Mouse (Mus musculus) heart, adult 18-20 months (tissue): ENCODE data around the gene Mtf1. TPM values are rescaled to one million over a fixed set of nuclear protein-coding genes. Genes with fewer than 3 reads are reported as not detected.

ENCODE experiments used
- DNase-seq, 2 experiments: peaks; one replicate each; pipeline ENCODE4 v3.0.0; 2021 to 2022; ENCODE audit warnings: mixed read lengths in 1 of 2
- total RNA-seq, 2 experiments: library from RNA; stranded (reverse); gene quantifications; 2 replicates each; pipeline ENCODE4 v1.2.3; 2021

Gene Mtf1
- total RNA-seq, 2 experiments from 2014 or later = 15.0 to 15.1 TPM

DNA sequence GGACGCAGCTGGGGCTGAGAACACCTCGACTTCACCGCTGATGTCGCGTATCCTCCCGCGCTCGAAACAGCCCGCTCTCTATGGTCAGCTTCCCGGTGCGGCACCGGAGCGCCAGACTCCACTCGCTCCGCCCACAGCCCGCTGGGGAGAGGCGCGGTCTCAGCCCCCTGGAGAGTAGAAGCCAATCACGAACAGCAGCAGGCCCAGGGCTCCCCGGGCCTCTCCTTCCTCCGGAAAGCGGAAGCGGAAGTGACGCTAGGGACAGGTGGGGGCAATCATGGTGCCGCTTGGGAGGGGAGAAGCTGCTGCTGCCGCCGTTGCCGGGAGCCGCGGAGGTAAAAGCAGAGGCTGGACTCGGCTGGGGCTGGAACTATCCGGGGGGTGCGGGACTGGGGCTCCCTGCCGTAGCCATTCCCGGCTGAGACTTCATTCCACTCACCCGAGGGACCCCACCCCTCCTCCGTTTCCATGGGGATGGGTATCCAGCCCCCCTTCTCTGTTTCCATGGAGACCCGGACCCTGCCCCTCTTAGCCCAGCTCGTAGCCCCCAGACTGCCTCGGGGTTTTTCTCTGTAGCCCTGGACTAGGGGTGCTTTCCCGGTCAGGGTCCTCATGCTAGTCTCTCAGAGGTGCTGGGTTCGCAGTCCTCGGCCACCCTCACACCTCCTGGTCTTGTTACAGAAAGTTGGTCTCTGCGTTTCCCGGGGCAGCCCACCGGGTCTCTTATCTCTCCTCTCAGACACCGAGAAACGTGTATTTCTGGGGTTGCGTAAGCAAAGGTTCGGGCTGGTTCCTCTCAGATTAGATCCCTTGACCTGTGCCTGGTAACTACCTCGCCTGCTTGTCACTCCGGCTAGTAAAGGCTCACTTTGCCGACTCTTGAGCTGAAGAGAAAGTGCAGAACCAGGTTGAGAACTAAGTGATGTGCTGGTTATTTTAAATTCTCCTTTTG lies 681 bp downstream of the Mtf1 start:
- peak; percentile 98 for DNase-seq

DNA sequence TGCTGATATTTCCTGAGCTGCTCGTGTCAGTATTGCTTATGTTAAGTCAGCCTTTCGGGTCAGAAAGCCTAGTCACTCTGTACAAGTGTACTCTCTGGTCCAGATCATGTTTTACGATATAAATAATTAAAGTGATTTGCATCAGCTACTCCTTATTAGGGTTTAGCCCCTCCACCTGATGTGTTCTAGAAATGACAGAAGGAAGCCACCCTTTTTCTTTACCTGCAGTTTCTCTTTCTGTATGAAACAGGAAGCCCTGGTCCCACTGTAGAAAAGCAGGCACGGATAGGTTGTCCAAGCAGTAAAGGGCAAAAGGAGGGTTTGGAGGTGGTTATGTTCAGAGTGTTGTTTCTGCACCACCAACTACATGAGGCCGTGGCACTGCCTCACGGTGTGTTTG lies 1.5 kb downstream of the Mtf1 start:
- DNase-seq = no peak

DNA sequence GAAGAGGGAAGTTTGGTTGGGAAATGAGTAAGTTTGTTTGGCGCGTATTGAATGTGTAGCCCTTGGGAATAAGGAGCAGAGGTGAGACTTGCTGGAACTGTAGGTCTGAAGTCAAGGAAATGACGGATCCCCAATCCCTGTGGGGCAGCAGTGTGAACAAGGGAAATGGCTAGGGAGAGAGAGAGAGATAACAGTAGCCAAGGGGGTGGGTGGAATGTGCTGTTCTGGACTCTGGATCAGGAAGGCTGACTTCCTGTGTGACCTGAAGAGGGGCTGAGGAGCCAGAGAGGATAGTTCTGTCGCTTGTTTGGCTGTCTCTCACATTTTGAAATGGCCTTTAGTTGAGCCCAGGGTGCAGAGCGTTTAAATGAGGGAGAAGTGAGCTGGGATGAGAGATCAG lies 6.6 kb downstream of the Mtf1 start:
- DNase-seq = peak in 1 of 2 experiments; percentile 42

DNA sequence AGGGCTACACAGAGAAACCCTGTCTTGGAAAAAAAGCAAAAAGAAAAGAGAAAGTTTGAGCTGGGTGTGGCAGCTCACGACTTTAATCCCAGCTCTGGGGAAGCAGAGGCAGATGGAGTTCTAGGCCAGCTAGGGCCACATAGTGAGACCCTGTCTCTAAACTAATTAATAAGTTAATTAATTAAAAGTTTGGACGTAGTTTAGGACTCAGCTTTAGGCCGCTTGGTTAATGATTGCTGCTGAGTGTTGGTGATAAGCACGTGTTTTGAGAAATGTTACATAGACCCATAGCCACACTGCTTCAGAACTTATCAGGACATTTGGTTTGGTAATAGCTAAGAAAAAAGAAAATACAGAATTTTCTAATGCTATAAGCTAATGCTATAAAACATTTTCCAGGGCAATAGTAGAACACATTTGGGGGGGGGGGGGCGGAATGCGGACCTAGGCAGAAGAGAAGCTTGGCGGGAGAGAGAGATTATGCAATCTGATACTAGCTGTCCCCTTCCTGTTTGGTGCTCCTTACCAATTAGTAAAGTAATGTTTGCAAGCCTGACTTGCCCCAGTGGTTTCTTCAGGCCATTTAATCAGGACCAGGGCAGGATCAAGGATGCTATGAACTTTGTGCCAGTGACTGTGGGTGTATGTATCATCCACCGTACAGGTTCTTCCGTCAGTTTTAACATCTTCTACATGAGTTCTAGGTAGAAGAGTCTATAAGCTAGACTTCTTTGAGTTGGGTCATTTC lies 7.4 kb downstream of the Mtf1 start:
- DNase-seq = no peak

DNA sequence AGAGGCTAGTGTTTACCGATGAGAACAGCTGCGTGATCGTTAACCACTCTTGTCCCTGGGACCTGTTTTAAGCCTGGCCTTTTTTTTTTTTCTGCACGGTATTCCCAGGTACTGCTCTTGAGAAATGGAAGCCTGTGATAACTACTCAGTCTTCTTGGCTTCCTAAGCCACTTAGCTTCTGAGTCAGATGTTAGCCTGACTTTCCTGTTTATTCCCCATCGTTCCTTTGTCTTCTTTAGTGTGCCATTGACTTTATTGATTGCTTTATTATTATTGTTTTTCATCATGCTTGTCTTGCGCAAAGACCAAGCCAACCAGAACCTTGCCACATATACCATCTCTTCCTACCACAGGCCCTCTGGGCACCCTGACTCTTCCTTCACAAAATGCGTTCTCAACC lies 8.2 kb downstream of the Mtf1 start:
- DNase-seq = no peak

DNA sequence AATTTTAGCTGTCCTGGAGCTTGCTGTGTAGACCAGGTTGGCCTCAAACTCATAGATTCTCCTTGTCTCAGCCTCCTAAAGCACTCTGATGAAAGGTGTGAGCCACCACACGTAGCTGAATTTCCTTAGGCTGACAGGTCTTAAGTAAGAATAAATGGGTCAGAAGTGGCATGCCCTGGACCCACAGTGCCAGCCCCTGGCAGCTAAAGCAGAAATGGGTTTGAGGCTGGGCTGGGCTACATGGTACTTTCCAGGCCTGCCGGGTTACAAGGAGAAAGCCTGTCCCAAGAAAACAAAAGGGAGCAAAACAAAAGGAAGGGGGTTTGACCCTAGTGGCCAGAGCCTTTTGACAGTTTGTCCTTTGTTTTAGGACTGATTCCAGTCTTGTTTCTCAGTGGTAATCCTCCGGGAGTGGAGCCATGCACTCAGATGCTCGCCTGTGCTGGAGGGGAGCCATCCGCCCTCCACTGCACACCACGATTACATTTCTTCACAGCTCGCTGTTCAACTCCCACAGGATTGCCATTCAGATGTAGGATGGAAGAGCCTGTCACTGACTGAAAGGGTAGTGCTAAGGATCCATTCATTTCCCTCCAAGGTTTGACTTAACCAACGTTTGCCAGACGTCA lies 9.6 kb downstream of the Mtf1 start:
- peak in 1 of 2 experiments; percentile 12 for DNase-seq

DNA sequence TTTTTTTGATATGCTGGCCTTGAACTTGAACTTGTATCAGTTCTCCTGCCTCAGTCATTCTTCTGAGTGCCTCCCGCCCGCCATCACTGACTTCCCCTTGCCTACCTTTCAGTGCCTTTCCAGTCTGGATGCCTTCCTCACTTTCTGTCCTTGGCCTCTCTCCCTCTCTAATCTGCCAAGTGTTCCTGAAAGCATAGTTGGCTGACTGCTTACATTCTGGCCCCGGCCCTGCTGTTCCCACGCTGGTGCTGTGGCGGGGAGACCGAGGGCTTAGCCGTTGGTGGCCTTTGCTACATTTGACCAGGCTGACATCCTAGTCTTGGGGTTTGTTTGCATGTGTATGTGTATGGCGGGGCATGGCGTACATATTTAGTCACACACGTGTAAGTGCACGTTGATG lies 14.0 kb downstream of the Mtf1 start:
- peak; percentile 42 to 49 for DNase-seq

DNA sequence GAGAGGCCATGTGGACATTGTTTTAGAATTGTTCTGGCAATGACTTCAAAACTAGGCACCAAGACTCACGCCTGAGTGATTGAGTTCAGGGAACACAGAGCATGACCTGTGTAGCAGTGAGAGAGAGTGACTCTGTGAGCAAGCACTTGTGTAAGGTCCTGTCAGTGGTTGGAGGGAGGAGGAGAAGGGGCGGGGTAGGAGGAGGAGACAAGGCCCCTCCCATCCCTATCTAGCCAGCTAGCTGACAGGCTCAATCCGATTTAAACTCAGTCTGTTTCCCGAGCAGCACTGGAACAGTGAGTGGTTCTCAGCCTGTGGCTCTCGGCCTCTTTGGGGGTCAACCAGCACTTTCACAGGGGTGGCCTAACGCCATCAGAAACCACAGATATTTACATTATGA lies 15.9 kb downstream of the Mtf1 start:
- peak; percentile 67 for DNase-seq

DNA sequence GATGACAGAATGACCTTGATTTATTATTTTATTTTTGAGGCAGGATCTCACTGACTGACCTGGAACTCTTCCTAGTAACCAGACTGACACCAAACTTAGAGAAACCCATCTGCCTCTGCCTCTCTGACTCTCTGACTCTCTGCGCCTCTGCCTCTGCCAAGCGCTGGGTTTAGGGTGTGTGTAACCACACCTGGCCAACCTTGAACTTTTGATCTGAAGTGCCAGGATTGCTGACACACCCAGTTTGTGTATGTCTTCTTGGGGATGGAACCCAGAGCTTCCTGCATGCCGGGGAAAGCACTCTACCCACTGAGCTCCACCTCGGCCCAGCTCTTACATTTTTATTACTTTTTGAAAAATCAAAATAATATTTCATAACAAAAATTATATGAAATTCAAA lies 16.9 kb downstream of the Mtf1 start:
- no peak for DNase-seq

DNA sequence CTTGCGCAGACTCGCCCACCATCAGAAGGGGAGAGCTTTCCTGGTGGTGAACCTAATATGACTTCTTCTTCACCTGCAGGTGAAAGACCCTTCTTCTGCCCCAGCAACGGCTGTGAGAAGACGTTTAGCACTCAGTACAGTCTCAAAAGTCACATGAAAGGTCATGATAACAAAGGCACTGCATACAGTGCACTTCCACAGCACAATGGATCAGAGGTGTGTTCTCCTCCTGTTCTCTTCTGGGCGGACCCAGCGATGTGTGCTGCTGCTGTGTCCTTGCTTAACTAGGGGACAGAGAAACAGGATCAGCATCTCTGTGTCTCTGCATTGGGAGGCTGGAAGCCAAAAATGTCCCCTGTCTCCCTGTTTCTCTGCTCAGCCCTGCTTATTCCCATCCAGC lies 23.1 kb downstream of the Mtf1 start:
- no peak for DNase-seq

DNA sequence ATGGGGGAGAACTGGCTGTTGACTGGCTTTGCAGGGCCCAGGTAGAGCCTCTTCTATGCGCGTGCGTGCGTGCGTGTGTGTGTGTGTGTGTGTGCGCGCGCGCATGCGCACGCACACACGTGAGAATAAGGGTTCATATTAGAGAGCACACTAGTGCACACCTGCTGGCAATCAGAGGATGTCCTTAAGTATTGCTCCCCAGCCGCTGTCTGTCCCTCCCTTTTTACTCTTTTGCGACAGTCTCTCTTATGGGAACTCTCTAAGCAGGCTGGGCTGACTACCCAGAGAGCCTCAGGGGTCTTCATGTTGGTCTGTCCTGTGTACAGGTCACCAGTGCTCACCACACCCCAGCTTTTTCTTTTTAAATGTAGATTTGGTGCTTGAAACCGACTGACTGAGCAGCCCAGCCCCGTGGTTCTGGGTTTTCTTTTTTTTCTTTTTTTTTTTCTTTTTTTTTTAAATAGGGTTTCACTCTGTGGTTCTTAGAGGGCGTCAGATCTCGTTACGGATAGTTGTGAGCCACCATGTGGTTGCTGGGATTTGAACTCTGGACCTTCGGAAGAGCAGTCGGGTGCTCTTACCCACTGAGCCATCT lies 23.6 kb downstream of the Mtf1 start:
- DNase-seq = no peak

DNA sequence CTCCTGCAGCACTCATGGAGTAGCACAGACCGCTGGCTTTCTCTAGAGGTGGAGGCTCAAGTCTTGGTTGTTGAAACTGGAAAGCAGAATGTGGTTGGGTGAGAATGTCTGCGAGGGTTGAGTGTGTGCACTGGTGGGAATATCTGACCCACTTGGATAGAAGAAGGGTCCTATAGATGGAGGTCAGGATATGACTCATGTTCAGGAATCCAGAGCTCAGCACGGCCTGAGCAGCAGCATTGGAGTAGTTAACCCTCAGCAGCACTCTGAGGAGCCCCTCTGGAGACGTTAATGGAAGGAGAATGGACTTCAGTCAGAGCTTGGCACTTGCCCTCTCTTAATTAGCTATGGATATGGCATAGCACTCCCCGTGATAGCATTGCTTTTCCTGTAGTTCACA lies 27.8 kb downstream of the Mtf1 start:
- no peak for DNase-seq

DNA sequence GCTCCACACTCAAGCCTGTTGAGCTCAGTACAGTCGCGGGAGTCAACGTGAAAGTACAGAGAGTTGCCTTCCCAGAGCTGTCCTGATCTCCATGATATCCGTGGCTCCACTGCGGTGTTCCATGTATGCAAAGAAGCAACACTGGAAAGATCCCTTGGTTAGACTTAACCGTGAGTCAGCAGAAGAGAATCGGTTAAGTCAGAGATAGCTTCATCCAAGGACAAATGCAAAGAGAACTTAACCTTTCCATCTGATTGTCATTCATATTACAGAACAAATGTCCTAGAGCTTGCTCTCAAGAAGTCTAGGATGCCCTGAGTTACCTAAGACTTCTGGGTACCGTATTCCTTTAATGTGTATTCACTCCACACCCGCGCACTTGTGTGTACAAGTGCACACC lies 30.9 kb downstream of the Mtf1 start:
- no peak for DNase-seq

DNA sequence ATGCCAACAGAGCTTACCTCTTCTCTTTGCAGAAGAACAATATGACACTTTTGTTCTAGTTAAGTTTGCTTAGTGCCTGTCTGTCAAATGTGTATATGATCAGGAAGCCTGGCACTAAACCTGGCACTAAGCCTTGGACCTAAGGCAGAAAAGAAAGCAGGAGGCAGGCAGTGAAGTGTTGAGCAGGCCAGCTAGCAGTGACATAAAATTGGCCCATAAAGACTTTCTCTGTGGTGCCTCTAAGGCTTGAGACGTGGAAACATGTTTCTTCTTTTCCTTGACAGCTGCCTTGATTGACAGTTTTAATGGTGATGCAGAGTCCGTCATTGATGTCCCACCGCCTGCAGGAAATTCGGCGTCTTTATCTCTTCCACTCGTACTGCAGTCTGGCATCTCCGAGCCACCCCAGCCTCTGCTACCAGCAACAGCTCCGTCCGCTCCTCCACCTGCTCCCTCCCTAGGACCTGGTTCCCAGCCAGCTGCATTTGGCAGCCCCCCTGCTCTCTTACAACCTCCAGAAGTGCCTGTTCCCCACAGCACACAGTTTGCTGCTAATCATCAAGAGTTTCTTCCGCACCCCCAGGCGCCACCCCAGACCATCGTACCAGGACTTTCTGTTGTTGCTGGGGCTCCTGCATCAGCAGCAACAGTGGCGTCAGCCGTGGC lies 36.3 kb downstream of the Mtf1 start:
- no peak for DNase-seq

DNA sequence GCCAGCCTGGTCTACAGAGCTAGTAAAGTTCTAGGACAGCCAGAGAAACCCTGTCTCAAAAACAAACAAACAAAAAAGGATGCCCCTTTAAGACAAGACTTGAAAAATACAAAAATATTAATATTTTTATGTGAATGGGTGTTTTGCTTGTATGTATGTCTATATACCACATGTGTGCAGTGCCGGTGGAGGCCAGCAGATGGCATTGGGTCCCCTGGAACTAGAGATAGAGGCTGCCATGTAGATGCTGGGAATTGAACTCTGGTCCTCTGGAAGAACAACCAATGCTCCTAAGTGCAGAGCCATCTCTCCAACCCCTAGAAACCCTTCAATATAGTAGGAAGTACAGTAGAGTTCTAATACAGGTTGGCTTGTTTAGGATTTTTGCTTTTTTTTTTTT lies 39.1 kb downstream of the Mtf1 start:
- no peak for DNase-seq

DNA sequence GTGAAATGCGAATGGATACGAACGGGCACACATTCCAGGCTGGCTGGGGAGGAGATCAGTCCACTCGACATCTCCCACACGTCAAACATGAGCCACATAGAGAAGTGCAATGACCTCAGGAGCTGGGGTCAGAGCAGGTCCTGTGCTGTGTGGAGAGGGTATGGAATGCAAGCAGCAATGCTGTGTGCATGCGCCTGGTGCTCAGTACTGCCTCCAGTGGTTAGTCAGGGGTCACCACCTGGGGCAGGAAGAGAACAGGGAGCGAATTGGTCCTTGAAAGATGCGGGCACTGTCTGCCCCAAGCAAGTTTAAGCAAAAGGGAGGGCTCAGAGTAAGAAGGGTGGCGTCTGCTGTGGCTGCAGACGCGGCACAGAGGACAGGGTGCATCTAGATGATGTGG lies 41.6 kb downstream of the Mtf1 start:
- peak in 1 of 2 experiments; percentile 38 for DNase-seq

DNA sequence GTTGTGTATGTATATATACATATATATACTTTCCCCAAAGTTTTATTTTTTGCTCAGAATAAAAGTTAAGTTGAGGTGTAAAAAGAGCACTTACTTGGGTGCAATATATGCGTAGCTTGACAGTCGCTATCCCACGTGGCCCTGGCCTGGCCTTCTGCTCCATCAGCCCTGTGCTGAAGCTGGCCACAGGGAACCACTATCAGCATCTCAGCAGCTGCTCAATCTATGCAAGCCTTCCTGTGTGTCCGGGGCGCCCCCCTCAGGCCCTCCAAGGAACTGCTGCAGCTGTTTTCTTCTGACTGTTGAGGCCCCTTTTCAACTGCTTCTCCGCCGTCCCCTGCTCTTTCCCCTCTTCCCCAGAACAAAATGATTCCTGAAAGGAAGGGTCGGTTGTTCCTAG lies 45.7 kb downstream of the Mtf1 start:
- peak; percentile 71 to 90 for DNase-seq

DNA sequence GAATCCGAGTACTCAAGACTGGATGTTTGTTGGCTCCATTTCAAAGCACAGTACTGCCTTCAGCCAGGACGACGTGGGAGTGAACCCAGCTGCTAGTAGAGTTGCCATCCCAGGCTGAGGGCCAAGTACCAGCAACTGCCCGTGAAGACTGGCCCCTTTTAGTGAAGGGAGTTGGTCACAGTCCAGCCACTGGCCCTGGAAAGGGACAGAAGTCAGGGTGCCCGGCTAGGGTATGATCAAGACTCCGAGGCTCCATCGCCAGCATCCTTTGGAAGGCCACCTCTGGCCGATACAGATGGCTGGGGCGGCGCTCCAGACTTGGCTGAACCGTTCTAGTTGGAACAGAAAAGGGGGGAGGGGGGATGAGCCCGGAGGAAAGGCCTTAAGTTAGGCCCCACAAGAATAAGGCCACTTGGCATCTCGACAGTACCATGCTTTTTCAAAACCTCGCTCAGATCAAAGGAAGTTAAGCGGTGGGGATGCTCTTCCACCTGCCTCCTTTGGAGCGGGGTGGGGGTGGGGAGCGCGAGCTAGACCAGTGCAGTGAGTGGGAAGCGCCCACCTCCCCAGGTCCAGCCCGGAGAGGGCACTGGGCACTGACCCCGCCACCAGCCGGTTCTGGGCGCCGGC lies 47.8 kb downstream of the Mtf1 start:
- peak; percentile 49 to 57 for DNase-seq

DNA sequence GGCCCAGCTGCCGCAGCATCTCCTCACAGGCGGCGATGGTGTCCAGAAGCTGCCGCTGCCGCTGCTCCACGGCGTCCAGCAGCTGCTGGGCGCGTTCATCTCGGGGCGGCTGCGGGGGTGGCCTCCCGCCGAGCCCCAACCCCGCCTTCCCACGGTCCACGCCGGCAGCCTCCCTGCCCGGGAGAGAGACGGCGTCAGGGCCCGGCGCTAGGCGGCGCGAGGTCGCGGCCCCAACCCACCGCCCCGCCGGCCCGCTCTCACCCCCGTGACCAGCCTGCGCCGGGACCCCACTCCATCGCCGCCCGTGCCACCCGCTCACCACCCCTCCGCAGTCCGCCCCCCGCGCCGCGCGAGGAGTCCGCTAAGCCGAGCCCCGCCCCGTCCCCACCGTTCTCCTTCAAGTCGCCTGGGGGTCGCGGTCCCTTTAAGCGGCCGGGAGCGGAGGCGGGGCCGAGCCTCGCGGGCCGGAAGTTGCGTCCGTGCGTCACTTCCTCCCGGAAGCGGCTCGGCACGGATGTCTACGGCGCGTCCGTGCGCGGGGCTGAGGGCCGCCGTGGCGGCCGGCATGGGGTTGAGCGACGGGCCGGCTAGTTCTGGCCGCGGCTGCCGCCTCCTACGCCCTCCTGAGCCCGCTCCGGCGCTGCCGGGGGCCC lies 48.5 kb downstream of the Mtf1 start, which contains the start of gene Yrdc:
Gene Yrdc (plus strand): TSS at position 419 of the 653 bp plus-strand sequence.
- peak; percentile 95 for DNase-seq

DNA sequence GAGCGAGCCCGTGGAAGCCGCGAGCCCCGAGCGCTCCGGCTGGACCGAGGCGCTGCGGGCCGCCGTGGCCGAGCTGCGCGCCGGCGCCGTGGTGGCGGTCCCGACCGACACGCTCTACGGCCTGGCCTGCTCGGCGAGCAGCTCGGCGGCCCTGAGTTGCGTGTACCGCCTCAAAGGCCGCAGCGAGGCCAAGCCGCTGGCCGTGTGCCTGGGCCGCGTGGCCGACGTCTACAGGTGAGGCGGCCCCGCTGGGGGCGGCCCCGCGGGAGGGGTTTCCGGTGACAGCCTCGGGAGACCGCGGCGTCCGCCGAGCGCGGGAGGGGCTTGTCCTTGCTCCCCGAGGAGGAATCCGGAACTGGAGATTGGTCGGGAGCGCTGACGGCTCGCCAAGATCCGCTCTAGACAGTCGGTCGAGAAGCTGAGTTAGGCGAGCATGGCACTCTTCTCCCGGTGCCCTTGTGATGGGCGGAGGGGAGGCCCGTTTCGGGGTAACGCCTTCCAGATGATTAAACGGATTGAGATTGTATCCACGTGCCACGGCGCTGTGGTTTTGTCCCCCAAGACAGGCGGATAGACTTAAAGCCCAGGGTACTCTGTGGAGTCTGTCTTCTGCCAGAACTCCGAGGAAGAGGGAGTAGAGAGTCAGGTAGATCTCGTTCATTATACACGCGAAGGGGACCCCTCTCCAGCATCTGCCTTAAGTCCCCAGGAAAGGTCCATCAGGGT lies 49.2 kb downstream of the Mtf1 start, which contains the start of gene 1110065P20Rik:
Gene 1110065P20Rik (minus strand): TSS at position 264 of the 726 bp plus-strand sequence.
- peak; percentile 70 to 86 for DNase-seq
